Mouse (Mus musculus) cortical plate, adult 2 months (tissue): ENCODE measurements around the gene Tatdn2.

ENCODE experiments used
- CTCF ChIP-seq: fragments of 200-500 bp; IDR thresholded peaks from 2 replicates; pipeline ENCODE4 v1.5.1; 2011; ENCODE audit warnings: mild to moderate bottlenecking, control low read depth, low read length; ENCODE audit not compliant: insufficient read depth; ENCODE audit errors: extremely low read depth
- POLR2A ChIP-seq: fragments of 200-500 bp; IDR thresholded peaks from 2 replicates; pipeline ENCODE4 v1.6.1; 2011; ENCODE audit warnings: mild to moderate bottlenecking, low read length, control low read depth; ENCODE audit not compliant: insufficient read depth; ENCODE audit errors: extremely low read depth

DNA sequence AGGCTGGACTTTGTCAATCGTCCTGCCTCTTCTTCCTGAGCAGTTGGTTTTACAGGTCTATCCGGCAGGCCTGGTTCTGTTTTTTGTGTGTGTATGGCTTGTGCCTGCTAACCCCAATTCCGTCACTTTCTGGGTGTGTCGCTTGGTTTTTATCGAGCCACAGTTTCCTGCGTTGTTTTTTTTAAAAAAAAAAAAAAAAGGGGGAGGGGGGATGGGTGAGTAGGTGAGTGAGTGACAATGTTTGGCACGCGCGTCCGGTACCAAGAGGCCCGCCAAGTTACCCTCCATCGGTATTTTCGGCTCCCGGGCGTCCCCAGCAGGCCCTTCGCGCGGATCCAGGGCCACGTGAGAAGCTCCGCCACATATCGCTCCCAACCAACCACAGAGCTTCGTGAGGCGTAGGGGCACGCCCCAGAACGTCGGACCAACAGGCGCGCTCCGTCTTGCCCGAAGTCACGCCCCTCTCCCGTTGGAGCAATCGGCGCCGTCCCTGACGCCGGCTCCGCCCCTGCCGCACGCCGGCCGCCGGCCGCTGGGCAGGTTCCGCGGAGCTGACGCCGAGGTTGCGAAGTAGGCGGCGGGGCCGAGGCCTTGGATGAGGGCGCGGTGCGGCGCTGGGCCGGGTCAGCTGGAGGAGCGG is at the start of gene Tatdn2:
- TF ChIP-seq POLR2A, result peak; percentile 57; the same call in 1 of the 2 replicates
- TF ChIP-seq CTCF, result no peak
